8 mouse cellular contexts compared by ENCODE assay signal in genomic region chr17:46455110-46455691, GRCm38 (mm10). TPM values are rescaled to one million over a fixed set of nuclear protein-coding genes. Genes with fewer than 3 reads are reported as not detected.
DNase-seq lines count a peak whose midpoint lies in the region; ATAC-seq lines count a peak whose summit lies in the region.

No protein-coding gene starts in this region.

- H3K27ac ChIP-seq in heart, embryonic 15.5 days: no peak overlapping the region
- peak overlapping the region; percentile 81 for H3K27ac ChIP-seq in midbrain, embryonic 10.5 days (replicated peaks)

- peak overlapping the region; percentile 76 for H3K4me2 ChIP-seq in heart, embryonic 15.5 days

- H3K4me3 ChIP-seq in heart, embryonic 15.5 days: peak overlapping the region; percentile 46
- peak overlapping the region; percentile 58 for H3K4me3 ChIP-seq in midbrain, embryonic 10.5 days

- no peaks in the 10 kb centered on the region for H3K36me3 ChIP-seq in heart, embryonic 15.5 days
- H3K36me3 ChIP-seq in midbrain, embryonic 10.5 days: 0 out of 2 replicates have a peak, but pooled peaks cover 4% of the 10 kb centered on the region

- 0 out of 2 replicates have a peak, but pooled peaks have one; percentile 11 for ATAC-seq in frontal cortex, adult (ENCODE audit: low TSS enrichment)
- ATAC-seq in heart, embryonic 15.5 days (replicated peaks; ENCODE audit: insufficient number of reproducible peaks, insufficient read depth, low FRiP score, low read depth): no peak

- no peak for DNase-seq in frontal cortex, postnatal 14 days (ENCODE audit: low spot score in 2 of 2)
- DNase-seq in R1 (ENCODE audit: low read depth, low spot score): peak; percentile 47
- DNase-seq in kidney, postnatal 25 days: peak; percentile 61 to 72
- DNase-seq in midbrain, embryonic 10.5 days (ENCODE audit: low spot score): peak; percentile 65
- peak; percentile 33 for DNase-seq in urinary bladder, adult 2 months (ENCODE audit: low spot score)
- no peak for DNase-seq in frontal cortex, adult 2 months (ENCODE audit: extremely low spot score in 1 of 2, low spot score in 1 of 2)

- peak overlapping the region; percentile 45 for H3K9ac ChIP-seq in heart, embryonic 15.5 days

- 2% methylated on average over 33 of the region's 33 CpGs for WGBS in heart, embryonic 15.5 days
- WGBS in midbrain, embryonic 10.5 days: 2% methylated on average over 33 of the region's 33 CpGs

- peaks cover 83% of the 10 kb centered on the region for H3K27me3 ChIP-seq in heart, embryonic 15.5 days
- H3K27me3 ChIP-seq in midbrain, embryonic 10.5 days (ENCODE audit: low read depth, poor library complexity, severe bottlenecking): peaks cover 86% of the 10 kb centered on the region

- H3K9me3 ChIP-seq in heart, embryonic 15.5 days (replicated peaks): no peaks in the 10 kb centered on the region
- no peaks in the 10 kb centered on the region for H3K9me3 ChIP-seq in midbrain, embryonic 10.5 days (replicated peaks)

- peaks cover 39% of the 10 kb centered on the region for H3K4me1 ChIP-seq in heart, embryonic 15.5 days (replicated peaks)
- H3K4me1 ChIP-seq in midbrain, embryonic 10.5 days: peaks cover 53% of the 10 kb centered on the region

RNA-seq across cellular contexts. Expression of gene Slc22a7, which starts 16.9 kb away (rescaled TPM):
- polyA plus RNA-seq in heart, embryonic 15.5 days (2015; fragmentation: Nextera tagmentation; extraction: Ambion mirVana): 0.25 and 0.74 TPM in 2 replicates
- not detected in 2 replicates for polyA plus RNA-seq in midbrain, embryonic 10.5 days (2016; fragmentation: Nextera tagmentation; extraction: Ambion mirVana)
- not detected in 2 replicates for polyA plus RNA-seq in urinary bladder, adult 2 months (2012; rRNA removed)
- polyA plus RNA-seq in frontal cortex, adult 2 months (2012; rRNA removed): 0.15 and 0.18 TPM in 2 replicates

RNA-seq across cellular contexts. Expression of gene Crip3, which starts 26.5 kb away (rescaled TPM):
- 3.5 and 28.8 TPM in 2 replicates for polyA plus RNA-seq in heart, embryonic 15.5 days (2015; fragmentation: Nextera tagmentation; extraction: Ambion mirVana)
- 0.72 and 0.85 TPM in 2 replicates for polyA plus RNA-seq in midbrain, embryonic 10.5 days (2016; fragmentation: Nextera tagmentation; extraction: Ambion mirVana)
- 0.76 and 1.6 TPM in 2 replicates for polyA plus RNA-seq in urinary bladder, adult 2 months (2012; rRNA removed)
- polyA plus RNA-seq in frontal cortex, adult 2 months (2012; rRNA removed): 9.1 and 13.8 TPM in 2 replicates

RNA-seq across cellular contexts. Expression of gene Ttbk1, which starts 32.3 kb away (rescaled TPM):
- 0.05 and 0.29 TPM in 2 replicates for polyA plus RNA-seq in heart, embryonic 15.5 days (2015; fragmentation: Nextera tagmentation; extraction: Ambion mirVana)
- 0.81 and 1.8 TPM in 2 replicates for polyA plus RNA-seq in midbrain, embryonic 10.5 days (2016; fragmentation: Nextera tagmentation; extraction: Ambion mirVana)
- 0.06 and 0.07 TPM in 2 replicates for polyA plus RNA-seq in urinary bladder, adult 2 months (2012; rRNA removed)
- polyA plus RNA-seq in frontal cortex, adult 2 months (2012; rRNA removed): 46.3 and 50.1 TPM in 2 replicates

RNA-seq across cellular contexts. Expression of gene Dnph1, which starts 41.3 kb away (rescaled TPM):
- 23.1 and 27.6 TPM in 2 replicates for polyA plus RNA-seq in heart, embryonic 15.5 days (2015; fragmentation: Nextera tagmentation; extraction: Ambion mirVana)
- polyA plus RNA-seq in midbrain, embryonic 10.5 days (2016; fragmentation: Nextera tagmentation; extraction: Ambion mirVana): 85.2 and 98.4 TPM in 2 replicates
- 6.1 and 7.0 TPM in 2 replicates for polyA plus RNA-seq in urinary bladder, adult 2 months (2012; rRNA removed)
- 4.0 and 4.8 TPM in 2 replicates for polyA plus RNA-seq in frontal cortex, adult 2 months (2012; rRNA removed)

Comparison
In these comparisons a context has a peak if more than half of its experiments do, and no peak if none do; other contexts are left out.
1. DNase-seq: peak in R1 (single experiment), kidney, postnatal 25 days (2 of 2), midbrain, embryonic 10.5 days (single experiment) and urinary bladder, adult 2 months (single experiment); none in frontal cortex, postnatal 14 days (0 of 2) and frontal cortex, adult 2 months (0 of 2).
2. RNA of gene Ttbk1, which starts 32.3 kb away (polyA plus RNA-seq): 46.3 to 50.1 TPM in frontal cortex, adult 2 months; 0.81 to 1.8 TPM in midbrain, embryonic 10.5 days, 0.06 to 0.07 TPM in urinary bladder, adult 2 months and 0.05 to 0.29 TPM in heart, embryonic 15.5 days; every median in the first group is over 10 times any median in the second.